Mouse (Mus musculus) megakaryocyte, adult 5-6 weeks (primary cell): Measurements from ENCODE around the gene Rhof. TPM values are rescaled to one million over a fixed set of nuclear protein-coding genes. Genes with fewer than 3 reads are reported as not detected.

Experiments used
- ATAC-seq: 2 replicates; pipeline ENCODE4 v1.8.0; 2016; ENCODE audit warnings: mild to moderate bottlenecking, inconsistent platforms; ENCODE audit not compliant: poor library complexity, severe bottlenecking
- total RNA-seq, 2 experiments: library from RNA; stranded (forward) in 1 of 2; stranded (reverse) in 1 of 2; fragments of 153-499, 151-499 nt in 1 of 2; fragments of 221-1000, 200-1000 nt in 1 of 2; gene quantifications; 2 replicates each; pipeline versions ENCODE4 v1.2.3 to v1.2.4; 2015 to 2017

Gene Rhof
- total RNA-seq, 2 experiments from 2014 or later, result 5.4 to 6.4 TPM

DNA sequence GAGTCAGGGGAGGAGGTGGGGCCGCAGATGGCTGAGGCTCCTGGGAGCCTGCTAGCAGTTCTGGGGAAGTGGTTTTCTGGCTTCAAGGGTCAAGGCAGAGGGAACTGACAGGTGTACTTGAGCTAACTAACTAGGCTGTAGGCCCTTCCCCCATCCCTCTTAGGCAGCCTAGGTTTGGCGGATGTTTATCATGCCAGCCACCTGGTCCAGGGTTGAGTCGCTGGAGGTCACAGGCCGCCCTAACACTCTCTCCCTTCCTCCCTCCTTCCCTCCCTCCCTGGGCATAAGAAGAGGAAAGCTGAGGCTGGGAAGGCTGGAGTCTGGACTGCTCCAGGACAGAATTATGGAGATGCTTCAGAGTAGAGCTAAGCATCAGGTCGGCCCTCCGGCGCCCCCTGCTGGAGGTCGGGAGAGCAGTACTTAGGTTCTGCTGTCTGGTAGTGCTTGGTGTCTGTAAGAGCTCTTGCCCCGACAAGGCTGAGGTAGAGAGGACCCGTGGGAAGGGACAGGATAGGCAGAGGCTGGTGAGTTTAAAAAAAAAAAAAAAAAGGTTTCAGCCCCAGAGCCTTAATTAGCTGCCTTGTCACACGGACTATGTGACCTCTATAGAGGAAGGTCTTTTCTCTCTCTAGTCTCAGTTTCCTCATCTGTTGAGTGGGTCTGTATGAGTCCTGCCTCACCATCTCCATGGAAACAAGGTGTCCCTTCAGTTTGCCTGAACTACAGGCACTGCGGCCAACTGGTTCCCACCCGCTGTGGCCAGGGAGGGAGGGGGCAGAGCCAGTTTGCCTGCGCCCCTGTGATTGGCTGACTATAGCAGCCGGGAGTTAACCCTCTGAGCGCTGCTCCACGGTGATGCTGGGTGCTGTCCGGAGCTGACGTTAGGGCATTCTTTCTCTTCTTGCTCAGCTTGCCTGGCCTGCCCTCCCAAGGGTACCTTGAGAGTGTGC, 17.2 kb upstream of the Rhof start:
- peak; percentile 55 for ATAC-seq

DNA sequence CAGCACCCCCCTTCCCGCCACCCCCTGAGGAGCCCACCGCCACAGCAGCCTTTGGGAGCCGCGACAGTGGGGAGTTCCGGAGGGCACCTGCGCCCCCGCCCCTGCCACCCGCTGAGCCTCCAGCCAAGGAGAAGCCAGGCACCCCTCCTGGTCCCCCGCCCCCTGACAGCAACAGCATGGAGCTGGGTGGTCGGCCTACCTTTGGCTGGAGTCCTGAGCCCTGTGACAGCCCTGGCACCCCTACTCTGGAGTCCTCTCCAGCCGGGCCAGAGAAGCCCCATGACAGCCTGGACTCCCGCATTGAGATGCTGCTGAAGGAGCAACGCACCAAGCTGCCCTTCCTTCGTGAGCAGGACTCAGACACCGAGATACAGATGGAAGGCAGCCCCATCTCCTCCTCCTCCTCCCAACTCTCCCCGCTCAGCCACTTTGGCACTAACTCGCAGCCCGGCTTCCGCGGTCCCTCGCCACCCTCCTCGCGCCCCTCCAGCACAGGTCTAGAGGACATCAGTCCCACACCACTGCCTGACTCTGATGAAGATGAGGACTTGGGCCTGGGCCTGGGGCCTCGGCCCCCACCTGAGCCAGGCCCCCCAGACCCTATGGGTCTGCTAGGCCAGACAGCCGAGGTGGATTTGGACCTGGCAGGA, 15.7 kb upstream of the Rhof start:
- no peak for ATAC-seq

DNA sequence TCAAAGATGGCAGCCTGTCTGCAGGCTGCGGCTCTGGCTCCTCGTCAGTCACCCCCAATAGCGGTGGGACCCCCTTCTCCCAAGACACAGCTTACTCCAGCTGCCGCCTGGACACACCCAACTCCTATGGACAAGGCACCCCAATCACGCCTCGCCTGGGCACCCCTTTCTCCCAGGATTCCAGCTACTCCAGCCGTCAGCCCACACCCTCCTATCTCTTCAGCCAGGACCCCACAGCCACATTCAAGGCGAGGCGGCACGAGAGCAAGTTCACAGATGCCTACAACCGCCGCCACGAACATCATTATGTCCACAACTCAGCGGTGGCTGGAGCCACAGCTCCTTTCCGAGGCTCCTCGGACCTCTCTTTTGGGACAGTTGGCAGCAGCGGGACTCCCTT, 15.1 kb upstream of the Rhof start:
- no peak for ATAC-seq

DNA sequence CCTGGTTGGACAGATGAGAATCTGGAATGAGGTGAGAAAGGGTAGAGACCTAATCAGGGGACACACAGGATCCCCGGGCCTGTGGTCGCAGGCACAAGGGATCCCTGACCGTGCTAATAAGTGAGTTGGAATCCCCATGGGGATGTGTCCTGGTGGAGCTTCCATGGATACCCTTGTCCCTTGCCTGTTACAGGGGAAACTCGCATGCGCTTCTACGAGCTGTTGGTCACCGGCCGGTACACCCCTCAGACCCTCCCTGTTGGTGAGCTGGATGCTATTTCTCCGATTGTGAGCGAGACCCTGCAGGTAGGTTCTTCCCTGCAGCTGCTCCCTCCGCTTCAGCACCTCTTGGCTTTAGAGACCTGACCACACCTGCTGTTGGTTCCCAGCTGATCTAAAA, 13.9 kb upstream of the Rhof start:
- no peak for ATAC-seq

DNA sequence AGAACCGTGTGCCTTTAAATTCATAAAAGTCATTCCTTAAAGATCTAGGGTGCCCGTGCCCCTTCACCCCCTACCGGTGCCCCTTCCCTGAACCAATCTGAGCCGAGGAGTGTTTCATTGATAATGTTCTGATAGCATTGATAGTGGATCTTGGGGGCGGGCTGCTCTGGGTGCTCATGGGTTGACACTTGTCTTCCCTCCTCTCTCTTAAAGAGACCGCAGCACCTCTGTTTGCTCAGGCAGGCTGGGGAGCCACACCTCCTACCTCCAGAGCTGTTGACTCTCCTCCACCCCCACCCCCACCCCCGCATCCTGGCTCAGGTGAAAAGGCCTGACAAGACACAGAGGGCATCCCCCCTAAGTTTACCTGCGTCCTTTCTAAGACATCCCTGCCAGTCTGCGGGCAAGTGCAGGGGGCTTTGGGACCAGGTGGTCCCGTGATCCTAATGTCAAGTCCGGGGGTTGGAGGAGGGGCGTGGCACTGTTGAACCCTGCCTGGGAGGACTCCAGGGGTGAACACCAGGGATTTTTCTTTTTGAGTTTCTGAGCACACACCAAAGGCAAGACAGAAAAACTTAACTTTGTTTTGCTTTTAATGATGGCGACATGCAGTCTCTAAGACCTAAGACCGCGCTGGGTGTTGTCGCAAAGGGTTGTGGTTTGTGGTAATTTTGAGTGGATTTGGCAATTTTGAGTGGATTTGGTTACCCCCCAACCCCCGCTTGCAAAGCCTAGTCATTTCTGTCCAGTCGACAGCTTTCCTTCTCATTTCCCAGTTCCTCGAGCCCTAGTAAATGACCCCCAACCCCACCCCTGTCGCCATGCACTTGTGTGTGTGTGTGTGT, 12.5 kb upstream of the Rhof start:
- peak; percentile 21; the same call in 1 of the 2 replicates for ATAC-seq

DNA sequence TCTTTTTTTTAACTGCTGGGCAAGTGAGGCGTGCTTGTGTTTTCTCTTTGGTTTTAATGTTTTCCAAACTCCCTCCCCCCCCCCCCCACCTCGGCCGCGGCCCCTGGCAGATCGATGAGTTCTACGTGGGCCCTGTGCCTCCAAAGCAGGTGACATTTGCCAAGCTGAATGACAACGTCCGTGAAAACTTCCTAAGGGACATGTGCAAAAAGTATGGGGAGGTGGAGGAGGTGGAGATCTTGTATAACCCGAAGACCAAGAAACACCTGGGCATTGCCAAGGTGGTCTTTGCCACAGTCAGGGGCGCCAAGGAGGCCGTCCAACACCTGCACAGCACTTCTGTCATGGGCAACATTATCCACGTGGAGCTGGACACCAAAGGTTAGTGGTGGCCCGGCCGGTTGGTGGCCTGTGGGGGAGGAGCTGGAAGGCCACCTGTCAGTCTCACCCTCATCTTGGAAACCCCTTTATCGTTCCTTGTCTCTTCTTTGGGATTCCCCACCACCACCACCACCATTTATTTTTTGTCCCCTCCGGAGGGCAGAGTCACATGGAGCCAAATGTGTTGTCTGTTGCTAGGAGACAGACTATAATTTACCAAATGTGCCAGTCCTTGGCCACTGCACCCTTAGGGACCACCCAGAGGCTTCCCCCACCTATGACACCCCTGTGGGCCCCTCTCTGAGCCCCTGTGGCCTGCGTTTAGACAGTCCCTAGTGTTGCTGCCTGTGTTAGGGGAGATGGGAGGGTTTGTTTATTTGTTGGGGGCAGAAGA, 11.7 kb upstream of the Rhof start:
- no peak for ATAC-seq

DNA sequence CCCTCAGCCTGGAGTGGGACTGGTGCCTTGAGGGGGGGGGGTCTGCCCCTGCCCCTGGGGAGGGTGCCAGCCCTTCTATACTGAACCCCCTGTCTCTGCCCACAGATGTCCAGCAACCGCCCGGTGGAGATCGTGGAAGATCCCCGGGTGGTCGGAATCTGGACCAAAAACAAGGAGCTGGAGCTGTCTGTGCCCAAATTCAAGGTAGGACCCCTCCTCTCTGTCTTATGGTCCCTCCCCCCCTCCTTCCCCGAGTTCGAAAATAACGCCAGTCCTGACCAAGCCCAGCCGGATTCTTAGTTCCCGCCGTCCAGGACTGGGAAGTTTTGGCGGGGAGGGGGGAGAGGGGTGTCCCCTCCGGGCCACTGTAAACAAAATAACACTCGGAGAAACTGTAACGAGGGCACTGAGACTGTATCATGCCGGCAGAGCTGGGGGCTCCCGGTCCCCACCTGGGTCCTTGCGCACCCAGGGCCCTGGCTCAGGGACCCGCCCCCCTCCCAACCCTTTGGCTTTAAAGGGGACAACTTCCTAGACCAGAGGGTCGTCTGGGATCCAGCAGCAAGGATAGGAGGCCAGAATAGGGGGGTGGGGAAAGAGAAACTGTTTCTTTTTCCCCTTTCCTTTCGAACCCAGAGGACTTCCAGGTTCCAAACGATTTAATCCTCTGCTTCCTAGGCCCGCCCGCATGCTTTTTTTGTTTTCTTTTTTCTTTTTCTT, 10.9 kb upstream of the Rhof start:
- no peak for ATAC-seq

DNA sequence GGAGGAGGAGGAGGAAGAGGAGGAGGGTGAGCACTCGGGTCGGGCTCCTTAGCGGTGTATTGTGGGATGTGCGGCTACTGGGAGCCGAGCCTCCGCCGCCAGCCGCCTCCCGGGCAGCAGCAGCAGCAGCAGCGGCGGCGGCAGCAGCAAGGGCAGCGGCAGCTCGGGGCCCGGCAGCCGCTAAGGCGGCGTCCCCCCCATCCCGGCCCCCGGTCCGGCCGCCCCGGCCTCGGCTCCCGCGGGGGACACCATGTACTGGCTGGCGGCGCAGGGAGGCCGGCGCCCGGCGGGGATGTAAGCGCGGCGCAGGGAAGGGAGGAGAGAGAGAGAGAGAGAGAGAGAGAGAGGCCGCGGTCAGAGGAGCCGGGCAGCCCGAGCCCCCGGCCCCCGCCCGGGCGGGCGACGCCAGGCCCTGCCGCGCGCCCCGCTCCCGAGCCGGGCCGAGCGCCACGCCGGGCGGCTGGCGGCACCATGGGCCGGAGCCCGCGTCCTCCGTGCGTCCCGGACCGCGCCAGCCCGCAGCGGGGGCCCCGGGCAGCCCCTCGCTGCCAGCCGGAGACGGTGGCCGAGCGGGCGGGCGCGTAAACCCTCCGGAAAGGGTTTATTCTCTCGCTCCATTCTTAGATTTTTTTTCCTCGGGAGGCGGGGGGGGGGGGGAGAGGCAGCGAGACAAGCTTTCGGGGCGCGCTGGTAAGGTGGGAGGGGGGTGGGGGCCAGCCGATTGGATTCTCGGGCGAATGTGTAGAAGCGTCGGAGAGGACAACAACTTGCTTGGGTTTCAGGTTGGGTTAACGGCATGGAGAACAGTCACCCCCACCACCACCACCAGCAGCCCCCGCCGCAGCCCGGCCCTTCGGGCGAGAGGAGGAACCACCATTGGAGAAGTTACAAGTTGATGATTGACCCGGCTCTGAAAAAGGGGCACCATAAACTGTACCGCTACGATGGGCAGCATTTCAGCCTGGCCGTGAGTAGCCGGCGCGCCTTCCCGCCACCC, 10.0 kb upstream of the Rhof start, which contains the start of gene Setd1b:
Gene Setd1b (plus strand): TSS at position 33 of the 997 bp plus-strand sequence.
- ATAC-seq, result no peak

DNA sequence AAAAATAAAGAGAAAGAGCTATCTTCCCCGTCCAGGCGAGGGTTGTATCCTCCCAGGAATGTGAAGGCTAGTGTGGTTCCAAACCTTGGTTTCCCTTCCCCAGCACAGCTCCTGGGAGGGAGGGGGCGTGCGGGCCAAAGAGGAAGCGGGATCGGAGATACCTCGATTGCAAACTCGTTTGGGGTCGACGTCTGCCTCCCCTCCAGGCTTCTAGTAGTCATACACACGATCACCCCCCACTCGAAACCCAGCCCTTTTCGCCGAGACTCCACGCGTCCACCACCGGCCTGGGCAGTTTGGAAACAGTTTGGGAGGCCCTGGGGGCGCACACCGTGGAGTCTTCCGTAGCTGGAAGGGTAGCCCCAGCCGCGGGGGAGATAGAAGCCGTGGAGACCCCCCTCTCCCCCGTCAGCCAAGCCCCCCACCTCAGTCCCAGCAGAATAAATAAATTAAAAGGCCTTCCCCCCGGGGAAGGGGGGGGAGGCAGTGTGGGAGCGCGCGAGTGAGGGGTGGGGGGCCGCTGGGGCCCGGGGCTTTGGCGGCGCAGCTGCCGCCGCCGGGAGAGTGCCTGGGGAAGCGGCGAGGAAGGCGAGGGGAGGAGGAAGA, 9.2 kb upstream of the Rhof start:
- peak; percentile 10; the same call in 1 of the 2 replicates for ATAC-seq

DNA sequence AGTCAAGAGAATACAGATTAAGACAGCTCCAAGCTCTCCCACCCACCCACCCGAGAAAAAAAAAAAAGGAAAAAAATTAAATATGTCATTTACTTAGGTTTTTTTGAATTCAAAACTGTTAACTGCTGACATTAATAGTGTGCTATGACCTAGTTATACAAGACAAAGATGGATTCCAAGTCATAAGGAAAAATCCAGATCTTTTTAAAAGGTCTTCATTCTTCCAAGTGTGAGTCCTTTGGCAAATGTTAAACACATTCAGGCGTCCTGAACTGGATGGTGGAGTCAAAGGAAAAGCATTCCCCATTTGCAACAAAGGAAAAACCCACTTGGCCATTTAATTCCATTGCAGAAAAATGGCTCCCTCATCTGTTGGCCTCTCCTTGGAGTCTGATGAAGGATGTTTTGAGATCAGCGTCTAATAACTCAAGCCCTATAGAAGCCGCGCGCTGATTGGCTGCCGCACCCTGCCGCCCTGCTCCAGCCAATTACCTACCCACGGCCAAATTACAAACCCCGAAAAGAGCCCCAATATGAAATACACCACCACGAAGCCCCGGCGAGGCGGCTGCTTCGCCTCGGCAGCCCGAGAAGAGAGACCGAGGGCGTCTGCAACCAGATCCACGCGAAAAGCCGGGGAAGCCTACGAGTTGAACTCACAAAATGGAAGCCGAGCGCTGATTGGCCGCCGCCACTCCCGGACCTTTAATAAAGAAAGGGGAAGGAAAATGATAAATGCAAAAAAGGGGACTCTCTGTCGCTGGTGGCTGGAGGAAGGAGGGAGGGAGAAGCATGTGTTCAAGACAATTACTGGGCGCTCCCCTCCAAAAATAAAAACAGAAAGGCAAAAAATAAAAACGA, 8.4 kb upstream of the Rhof start:
- ATAC-seq, result peak; percentile 45

DNA sequence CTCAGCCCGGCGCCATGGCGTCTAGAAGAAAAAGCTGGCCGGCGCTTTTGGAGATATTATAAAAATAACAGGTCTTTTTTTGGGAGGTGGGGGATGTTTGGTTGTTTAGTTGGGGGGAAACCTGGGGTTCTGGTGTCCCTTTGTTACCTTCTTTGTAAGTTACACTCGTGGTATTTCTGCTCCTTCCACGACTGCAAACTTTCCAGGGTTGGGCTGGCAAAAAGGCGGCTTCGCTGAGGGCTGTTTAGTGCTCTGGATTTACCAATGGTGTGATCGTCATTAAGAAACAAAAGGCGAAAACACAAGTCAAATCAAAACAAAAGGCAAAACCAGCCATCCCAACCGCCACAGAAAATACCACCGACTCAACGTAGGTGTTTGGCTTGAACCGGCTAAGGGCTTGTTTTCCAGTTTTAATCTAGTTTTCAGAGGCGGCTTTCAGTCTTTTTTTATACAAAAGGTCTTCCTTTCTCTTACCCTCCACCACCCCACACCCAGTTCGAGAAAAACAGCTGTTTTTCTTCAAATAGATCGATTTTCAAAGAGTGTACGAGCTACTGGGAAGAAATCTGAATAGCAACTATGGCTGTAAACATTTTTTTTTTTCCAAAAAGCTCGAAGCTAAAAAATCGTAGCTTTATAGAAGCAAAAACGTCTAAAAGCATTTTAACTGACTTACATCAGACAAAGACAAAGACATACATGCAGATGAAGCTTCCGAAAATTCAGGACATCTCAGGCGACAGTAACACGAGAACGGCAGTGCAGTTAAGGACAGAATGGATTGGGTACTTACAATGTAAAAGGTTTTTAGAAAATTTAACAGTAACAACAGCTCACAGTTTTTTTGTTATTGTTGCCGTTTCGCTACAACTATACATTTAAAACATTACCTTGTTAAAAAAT, 7.5 kb upstream of the Rhof start:
- ATAC-seq, result no peak

DNA sequence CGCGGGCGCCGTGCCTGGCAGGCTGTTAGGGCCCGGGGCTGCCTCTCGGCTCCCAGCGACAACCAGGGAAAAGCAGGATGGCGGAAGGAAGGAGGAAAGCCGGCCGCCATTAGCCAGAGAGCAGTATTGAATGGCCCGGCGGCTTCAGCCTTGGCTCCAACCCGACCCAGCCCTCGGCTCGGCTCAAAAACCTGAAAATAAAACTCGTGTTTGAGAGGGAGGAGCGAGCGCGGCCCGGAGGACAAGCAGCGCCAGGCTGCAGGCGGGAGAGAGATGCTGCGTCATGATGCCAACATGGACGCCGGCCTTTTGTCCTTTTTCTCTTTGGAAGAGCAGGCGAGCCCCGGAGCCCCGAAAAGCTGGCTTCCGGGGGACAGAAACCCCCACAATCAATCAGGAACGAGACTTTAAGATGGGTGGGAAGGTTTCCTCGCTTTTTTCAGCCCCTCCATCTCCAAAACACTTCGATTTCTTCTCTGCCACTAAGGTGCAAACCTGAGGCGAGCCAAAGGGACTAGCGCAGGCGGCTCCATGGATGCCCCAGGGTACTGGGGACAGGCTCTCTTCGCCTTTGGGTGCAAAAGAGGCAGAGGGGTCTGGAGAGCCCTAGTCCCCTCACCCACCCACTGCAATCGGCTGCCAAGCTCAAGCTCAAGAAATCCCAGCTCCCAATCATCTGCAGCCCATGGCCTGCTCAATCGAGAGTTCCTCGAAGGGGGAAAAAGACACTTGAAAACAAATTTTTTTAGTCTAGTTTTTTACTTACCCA, 6.6 kb upstream of the Rhof start:
- ATAC-seq, result peak; percentile 31

DNA sequence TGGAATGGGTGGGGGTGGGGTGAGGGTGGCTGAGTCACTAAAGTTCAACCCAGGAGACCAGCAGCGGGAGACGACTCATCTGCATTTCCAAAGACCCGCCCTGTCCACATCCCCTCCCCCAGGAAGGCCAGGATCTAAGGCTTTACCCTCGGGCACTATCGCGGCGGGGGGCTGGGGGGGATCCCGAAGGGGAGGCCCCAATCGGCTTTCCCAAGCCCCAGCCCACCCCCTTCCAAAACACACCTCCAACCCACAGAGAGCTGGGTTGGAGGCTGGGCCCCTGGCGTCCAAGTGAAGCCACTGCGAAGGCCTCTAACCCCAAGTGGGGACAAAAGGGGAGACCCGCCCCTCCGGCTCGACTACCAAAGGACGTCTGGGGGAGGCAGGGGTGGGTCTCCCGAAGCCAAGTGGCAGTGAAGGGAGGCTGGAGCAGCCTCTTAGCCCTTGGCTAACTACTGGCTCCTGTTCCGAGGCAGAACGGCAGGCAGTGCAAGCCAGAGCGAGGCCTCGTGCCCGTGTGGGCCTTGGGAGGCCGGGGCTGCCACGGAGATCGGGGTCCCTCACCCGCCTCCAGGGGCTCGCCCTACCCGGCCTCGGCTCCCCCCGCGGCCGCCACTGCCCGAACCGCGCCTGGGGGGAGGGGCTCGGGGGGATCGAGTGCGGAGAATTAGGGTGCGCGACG, 5.9 kb upstream of the Rhof start:
- no peak for ATAC-seq

DNA sequence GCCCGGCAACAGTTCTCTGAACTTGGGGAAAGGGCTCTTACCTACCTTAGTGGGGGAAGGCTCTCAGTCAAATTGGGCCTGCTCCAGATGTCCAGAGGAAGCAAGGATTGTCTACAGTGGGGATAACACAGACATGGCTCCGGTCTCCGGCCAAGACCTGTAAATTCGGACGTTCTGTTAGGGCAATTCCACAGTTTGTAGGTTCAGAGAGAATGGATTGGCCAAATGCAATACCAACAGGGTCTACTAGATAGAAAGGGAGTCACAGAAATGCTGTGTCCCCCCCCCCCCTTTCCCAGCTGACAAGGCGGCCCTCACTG, 5.4 kb upstream of the Rhof start:
- no peak for ATAC-seq
